24 mouse cellular contexts compared by ENCODE assay signal in the genomic region with DNA sequence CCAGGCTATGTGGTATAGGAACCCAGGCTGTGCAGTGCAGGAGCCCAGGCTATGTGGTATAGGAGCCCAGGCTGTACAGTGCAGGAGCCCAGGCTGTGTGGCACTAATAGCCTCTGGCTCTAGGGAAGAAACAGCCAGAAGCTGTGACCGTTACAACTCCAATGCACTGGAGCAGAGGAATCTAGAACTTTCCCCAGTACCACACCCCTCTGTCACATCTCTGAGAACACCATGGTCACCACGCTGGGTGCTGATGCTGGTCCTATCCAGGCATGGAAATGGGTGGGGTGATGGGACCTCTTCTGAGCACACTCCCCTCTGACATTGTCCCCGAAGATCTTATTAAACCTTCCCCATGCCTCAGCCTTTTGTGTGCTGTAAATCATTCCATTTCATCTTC. TPM values are rescaled to one million over a fixed set of nuclear protein-coding genes. Genes with fewer than 3 reads are reported as not detected.
DNase-seq lines count a peak whose midpoint lies in the region; ATAC-seq and TF ChIP-seq lines count a peak whose summit lies in the region.
"Had no signal": no experiment of that assay in that cellular context is flagged by ENCODE, and none has a peak within 500 bp of the region (broad histone marks: within the 10 kb centered on the region; RNA-seq: fewer than 3 reads in every experiment).

No protein-coding gene starts in this region.

- H3K27ac ChIP-seq in forebrain, embryonic 16.5 days (ENCODE audit: low read length) = no peak overlapping the region
- no peak overlapping the region for H3K27ac ChIP-seq in forebrain, embryonic 14.5 days (ENCODE audit: low read depth, low read length)
- H3K27ac ChIP-seq in heart, postnatal 0 days (ENCODE audit: low read depth) = peak overlapping the region; percentile 86; the same call in 1 of the 2 replicates
- H3K27ac ChIP-seq in heart, embryonic 11.5 days (ENCODE audit: low read depth, low read length) = no peak overlapping the region
- no peak overlapping the region for H3K27ac ChIP-seq in midbrain, embryonic 11.5 days (ENCODE audit: low read depth, low read length)
- no peak overlapping the region for H3K27ac ChIP-seq in midbrain, embryonic 16.5 days (ENCODE audit: low read length)
- H3K27ac ChIP-seq: hindbrain, embryonic 13.5 days; liver, embryonic 15.5 days had no signal

- no peak overlapping the region for H3K9ac ChIP-seq in forebrain, embryonic 16.5 days (replicated peaks; ENCODE audit: low read depth, low read length)
- no peak overlapping the region for H3K9ac ChIP-seq in forebrain, embryonic 14.5 days (ENCODE audit: low read length)
- no peak overlapping the region for H3K9ac ChIP-seq in heart, postnatal 0 days (replicated peaks; ENCODE audit: low read depth, low read length)
- H3K9ac ChIP-seq in heart, embryonic 11.5 days (ENCODE audit: low read depth, low read length) = no peak overlapping the region
- no peak overlapping the region for H3K9ac ChIP-seq in midbrain, embryonic 11.5 days (ENCODE audit: low read length)
- no peak overlapping the region for H3K9ac ChIP-seq in midbrain, embryonic 16.5 days (ENCODE audit: low read depth, low read length)
- H3K9ac ChIP-seq: hindbrain, embryonic 13.5 days; limb, embryonic 15.5 days; liver, embryonic 15.5 days had no signal

- peaks cover 2% of the 10 kb centered on the region; the same call in 1 of the 2 replicates for H3K36me3 ChIP-seq in forebrain, embryonic 16.5 days (ENCODE audit: control insufficient read depth, insufficient read depth)
- H3K36me3 ChIP-seq in forebrain, embryonic 14.5 days (ENCODE audit: control insufficient read depth, insufficient read depth, low read length) = peaks cover 19% of the 10 kb centered on the region
- H3K36me3 ChIP-seq in heart, postnatal 0 days (replicated peaks; ENCODE audit: control insufficient read depth, insufficient read depth, low read length) = peaks cover 15% of the 10 kb centered on the region
- peaks cover 13% of the 10 kb centered on the region for H3K36me3 ChIP-seq in heart, embryonic 11.5 days (ENCODE audit: control insufficient read depth, insufficient read depth, low read length)
- 0 out of 2 replicates have a peak, but pooled peaks cover 2% of the 10 kb centered on the region for H3K36me3 ChIP-seq in midbrain, embryonic 11.5 days (ENCODE audit: control insufficient read depth, insufficient read depth, low read length)
- no peaks in the 10 kb centered on the region for H3K36me3 ChIP-seq in midbrain, embryonic 16.5 days (ENCODE audit: control insufficient read depth, insufficient read depth, low read length)

- ATAC-seq in forebrain, embryonic 16.5 days = 0 out of 2 replicates have a peak, but pooled peaks have one; percentile 40
- no peak for ATAC-seq in forebrain, embryonic 14.5 days
- no peak for ATAC-seq in heart, postnatal 0 days (ENCODE audit: insufficient read depth, low read depth)
- ATAC-seq in heart, embryonic 11.5 days (replicated peaks; ENCODE audit: insufficient number of reproducible peaks, low FRiP score, low TSS enrichment) = no peak
- no peak for ATAC-seq in midbrain, embryonic 11.5 days (ENCODE audit: low FRiP score)
- no peak for ATAC-seq in midbrain, embryonic 16.5 days
- ATAC-seq: CD4-positive, CD25-positive, alpha-beta regulatory T cell, adult 4 months had no signal

- H3K4me1 ChIP-seq in forebrain, embryonic 16.5 days (replicated peaks; ENCODE audit: control insufficient read depth, insufficient read depth, low read length) = peaks cover 6% of the 10 kb centered on the region
- no peaks in the 10 kb centered on the region for H3K4me1 ChIP-seq in forebrain, embryonic 14.5 days (ENCODE audit: control insufficient read depth, insufficient read depth, low read length)
- H3K4me1 ChIP-seq in heart, postnatal 0 days (ENCODE audit: control insufficient read depth, insufficient read depth) = peaks cover 45% of the 10 kb centered on the region
- H3K4me1 ChIP-seq in heart, embryonic 11.5 days (ENCODE audit: control insufficient read depth, insufficient read depth, low read length) = peaks cover 45% of the 10 kb centered on the region
- H3K4me1 ChIP-seq in midbrain, embryonic 11.5 days (ENCODE audit: control insufficient read depth, insufficient read depth, low read length) = peaks cover 5% of the 10 kb centered on the region; the same call in 1 of the 2 replicates
- no peaks in the 10 kb centered on the region; the same call in 1 of the 2 replicates for H3K4me1 ChIP-seq in midbrain, embryonic 16.5 days (ENCODE audit: control insufficient read depth, insufficient read depth, low read length)

- no peaks in the 10 kb centered on the region for H3K9me3 ChIP-seq in forebrain, embryonic 16.5 days (ENCODE audit: control insufficient read depth, low read length)
- H3K9me3 ChIP-seq in forebrain, embryonic 14.5 days (replicated peaks; ENCODE audit: control insufficient read depth, low read length) = no peaks in the 10 kb centered on the region
- no peaks in the 10 kb centered on the region for H3K9me3 ChIP-seq in heart, postnatal 0 days (replicated peaks; ENCODE audit: control insufficient read depth, low read length)
- H3K9me3 ChIP-seq in heart, embryonic 11.5 days (replicated peaks; ENCODE audit: control insufficient read depth, low read length) = no peaks in the 10 kb centered on the region
- no peaks in the 10 kb centered on the region for H3K9me3 ChIP-seq in midbrain, embryonic 11.5 days (ENCODE audit: control insufficient read depth, low read length)
- H3K9me3 ChIP-seq in midbrain, embryonic 16.5 days (replicated peaks; ENCODE audit: control insufficient read depth, low read length, poor library complexity, severe bottlenecking) = no peaks in the 10 kb centered on the region
- H3K9me3 ChIP-seq: hindbrain, embryonic 13.5 days; limb, embryonic 15.5 days; liver, embryonic 15.5 days had no signal

- 96% methylated on average over 3 of the region's 3 CpGs for WGBS in forebrain, embryonic 16.5 days
- 95% methylated on average over 3 of the region's 3 CpGs for WGBS in forebrain, embryonic 14.5 days
- 85% methylated on average over 3 of the region's 3 CpGs for WGBS in heart, postnatal 0 days
- WGBS in heart, embryonic 11.5 days (ENCODE audit: insufficient replicate concordance) = 85% methylated on average over 3 of the region's 3 CpGs
- WGBS in midbrain, embryonic 11.5 days = 89% methylated on average over 3 of the region's 3 CpGs
- 92% methylated on average over 3 of the region's 3 CpGs for WGBS in midbrain, embryonic 16.5 days

- no peak for TF ChIP-seq CTCF in heart, postnatal 0 days (IDR thresholded peaks at IDR 0.05; ENCODE audit: low read depth)

- TF ChIP-seq EP300 in heart, postnatal 0 days (IDR thresholded peaks at IDR 0.05; ENCODE audit: low read depth) = no peak

- H3K4me3 ChIP-seq in forebrain, embryonic 16.5 days (replicated peaks; ENCODE audit: low read length) = no peak overlapping the region
- no peak overlapping the region for H3K4me3 ChIP-seq in forebrain, embryonic 14.5 days (ENCODE audit: low read depth, low read length)
- no peak overlapping the region for H3K4me3 ChIP-seq in heart, postnatal 0 days (ENCODE audit: low read depth, low read length)
- H3K4me3 ChIP-seq in heart, embryonic 11.5 days (ENCODE audit: low read depth, low read length) = no peak overlapping the region
- no peak overlapping the region for H3K4me3 ChIP-seq in midbrain, embryonic 11.5 days (ENCODE audit: low read depth, low read length)
- H3K4me3 ChIP-seq in midbrain, embryonic 16.5 days (ENCODE audit: low read depth, low read length) = no peak overlapping the region
- H3K4me3 ChIP-seq: hindbrain, embryonic 13.5 days; limb, embryonic 15.5 days; liver, embryonic 15.5 days had no signal

- DNase-seq in forebrain, embryonic 14.5 days (ENCODE audit: low spot score) = no peak
- no peak for DNase-seq in heart, postnatal 0 days (ENCODE audit: low spot score)
- DNase-seq in midbrain, embryonic 11.5 days (ENCODE audit: low spot score, missing footprints) = peak; percentile 66
- DNase-seq in adrenal gland, postnatal 4 days (ENCODE audit: low spot score in 2 of 2) = no peak
- DNase-seq: adrenal gland, postnatal 25 days; cerebellum, adult 11 months; cerebellum, adult 9-11 months; kidney, adult 2 months; layer of hippocampus, adult 9-11 months; thymus, adult 2 months; thymus, postnatal 4 days had no signal

- H3K4me2 ChIP-seq in forebrain, embryonic 16.5 days (ENCODE audit: low read length) = no peak overlapping the region
- no peak overlapping the region for H3K4me2 ChIP-seq in forebrain, embryonic 14.5 days (ENCODE audit: low read length)
- no peak overlapping the region for H3K4me2 ChIP-seq in heart, postnatal 0 days (ENCODE audit: low read depth, low read length)
- no peak overlapping the region for H3K4me2 ChIP-seq in heart, embryonic 11.5 days
- no peak overlapping the region for H3K4me2 ChIP-seq in midbrain, embryonic 11.5 days
- H3K4me2 ChIP-seq in midbrain, embryonic 16.5 days (ENCODE audit: low read length) = no peak overlapping the region
- H3K4me2 ChIP-seq: hindbrain, embryonic 13.5 days; limb, embryonic 15.5 days; liver, embryonic 15.5 days had no signal

- H3K27me3 ChIP-seq in forebrain, embryonic 16.5 days (replicated peaks; ENCODE audit: control insufficient read depth, insufficient read depth, low read length) = no peaks in the 10 kb centered on the region
- no peaks in the 10 kb centered on the region for H3K27me3 ChIP-seq in forebrain, embryonic 14.5 days (replicated peaks; ENCODE audit: control insufficient read depth, insufficient read depth, low read length)
- H3K27me3 ChIP-seq in heart, postnatal 0 days (ENCODE audit: control insufficient read depth, insufficient read depth, low read length) = no peaks in the 10 kb centered on the region
- H3K27me3 ChIP-seq in heart, embryonic 11.5 days (ENCODE audit: control insufficient read depth, insufficient read depth, low read length) = no peaks in the 10 kb centered on the region
- no peaks in the 10 kb centered on the region for H3K27me3 ChIP-seq in midbrain, embryonic 11.5 days (ENCODE audit: control insufficient read depth, insufficient read depth, low read length)
- no peaks in the 10 kb centered on the region for H3K27me3 ChIP-seq in midbrain, embryonic 16.5 days (ENCODE audit: control insufficient read depth, insufficient read depth, low read depth, low read length)
- H3K27me3 ChIP-seq: hindbrain, embryonic 13.5 days; limb, embryonic 15.5 days; liver, embryonic 15.5 days had no signal

RNA-seq across cellular contexts. Expression of a gene that starts 12.1 kb away (rescaled TPM):
- 70.3 and 76.2 TPM in 2 replicates for polyA plus RNA-seq in forebrain, embryonic 16.5 days (2015; fragmentation: Nextera tagmentation; extraction: Ambion mirVana)
- 39.6 and 53.5 TPM in 2 replicates for polyA plus RNA-seq in forebrain, embryonic 14.5 days (2014; fragmentation: Nextera tagmentation; extraction: Ambion mirVana)
- total RNA-seq in heart, postnatal 0 days (2014; rRNA removed; ENCODE audit: low replicate concordance) = 71.2 and 85.4 TPM in 2 replicates
- 56.8 and 62.6 TPM in 2 replicates for polyA plus RNA-seq in heart, postnatal 0 days (2015; fragmentation: Nextera tagmentation; extraction: Ambion mirVana)
- 68.1 and 83.7 TPM in 2 replicates for polyA plus RNA-seq in heart, embryonic 11.5 days (2014; fragmentation: Nextera tagmentation; extraction: Ambion mirVana)
- polyA plus RNA-seq in midbrain, embryonic 11.5 days (2014; fragmentation: Nextera tagmentation; extraction: Ambion mirVana) = 76.3 and 77.0 TPM in 2 replicates
- polyA plus RNA-seq in midbrain, embryonic 16.5 days (2015; fragmentation: Nextera tagmentation; extraction: Ambion mirVana) = 84.5 and 89.8 TPM in 2 replicates
- 10 to 100 TPM; 67.3 to 72.8 TPM for total RNA-seq in adrenal gland, postnatal 4 days (2021)

RNA-seq across cellular contexts. Expression of a gene that starts 59.5 kb away (rescaled TPM):
- polyA plus RNA-seq in forebrain, embryonic 16.5 days (2015; fragmentation: Nextera tagmentation; extraction: Ambion mirVana) = 0.14 TPM in 1 of 2 replicates, not detected in the other
- 0.06 TPM in 1 of 2 replicates, not detected in the other for polyA plus RNA-seq in forebrain, embryonic 14.5 days (2014; fragmentation: Nextera tagmentation; extraction: Ambion mirVana)
- not detected in 2 replicates for total RNA-seq in heart, postnatal 0 days (2014; rRNA removed; ENCODE audit: low replicate concordance)
- not detected in 2 replicates for polyA plus RNA-seq in heart, postnatal 0 days (2015; fragmentation: Nextera tagmentation; extraction: Ambion mirVana)
- polyA plus RNA-seq in heart, embryonic 11.5 days (2014; fragmentation: Nextera tagmentation; extraction: Ambion mirVana) = not detected in 2 replicates
- polyA plus RNA-seq in midbrain, embryonic 11.5 days (2014; fragmentation: Nextera tagmentation; extraction: Ambion mirVana) = 0.12 TPM in 1 of 2 replicates, not detected in the other
- polyA plus RNA-seq in midbrain, embryonic 16.5 days (2015; fragmentation: Nextera tagmentation; extraction: Ambion mirVana) = 0.14 and 0.21 TPM in 2 replicates
- under 1 TPM in 1 of 2 experiments, not detected in 1; 0.11 TPM for total RNA-seq in adrenal gland, postnatal 4 days (2021)
- total RNA-seq: gastrocnemius, adult 18-20 months; left cerebral cortex, adult 18-20 months; left cerebral cortex, postnatal 36 days; megakaryocyte-erythroid progenitor cell, adult 5-6 weeks; neutrophil, adult 5-6 weeks had no signal
- polyA plus RNA-seq: CD4-positive, CD25-positive, alpha-beta regulatory T cell, adult 4 months; heart, embryonic 14.5 days; limb, embryonic 15.5 days; liver, embryonic 15.5 days had no signal
